Mouse (Mus musculus): ENCODE results near the gene Slc48a1. TPM values are rescaled to one million over a fixed set of nuclear protein-coding genes. Genes with fewer than 3 reads are reported as not detected.
A peak's percentile ranks its signal among the peaks of the same experiment; 100 is the strongest.

Slc48a1 gene
- polyA plus RNA-seq, 1 experiment from 2014 or later: 76.0 TPM

DNA sequence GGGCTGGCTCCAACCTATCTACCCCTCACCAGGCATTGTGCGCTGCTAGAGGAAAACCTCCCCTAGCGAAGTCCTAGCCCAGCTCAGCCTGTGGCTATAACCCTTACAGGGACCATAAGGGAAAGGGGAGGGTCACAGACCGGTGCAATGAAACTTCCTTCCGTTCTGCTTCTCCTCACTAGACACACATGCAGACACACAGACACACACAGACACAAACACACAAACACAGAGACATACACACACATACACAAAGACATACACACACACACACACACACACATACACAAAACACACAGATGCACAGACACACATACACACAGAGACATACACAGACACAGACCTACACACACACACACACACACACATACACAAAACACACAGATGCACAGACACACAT lies 35.7 kb upstream of the Slc48a1 start:
- Histone ChIP-seq H3K4me3 (ENCODE audit: low read length) (no peak overlapping the region), H3K9me3 (replicated peaks; ENCODE audit: control insufficient read depth, low read length) (0 out of 2 replicates have a peak, but pooled peaks cover under 1% of the 10 kb centered on the region), H3K9ac (ENCODE audit: low read length) (no peak overlapping the region; the same call in 1 of the 2 replicates), H3K4me2 (ENCODE audit: low read depth, low read length) (no peak overlapping the region), H3K4me1 (ENCODE audit: control insufficient read depth, insufficient read depth, low read length) (peaks cover 24% of the 10 kb centered on the region), H3K36me3 (ENCODE audit: control insufficient read depth, insufficient read depth) (no peaks in the 10 kb centered on the region), H3K27ac (ENCODE audit: low read length) (peak overlapping the region; percentile 37), H3K27me3 (ENCODE audit: control insufficient read depth, insufficient read depth, low read length) (no peaks in the 10 kb centered on the region)
- no peak for ATAC-seq (replicated peaks; ENCODE audit: extremely low read depth, insufficient read depth, low FRiP score)
- WGBS: 52% methylated on average over 4 of the region's 4 CpGs

DNA sequence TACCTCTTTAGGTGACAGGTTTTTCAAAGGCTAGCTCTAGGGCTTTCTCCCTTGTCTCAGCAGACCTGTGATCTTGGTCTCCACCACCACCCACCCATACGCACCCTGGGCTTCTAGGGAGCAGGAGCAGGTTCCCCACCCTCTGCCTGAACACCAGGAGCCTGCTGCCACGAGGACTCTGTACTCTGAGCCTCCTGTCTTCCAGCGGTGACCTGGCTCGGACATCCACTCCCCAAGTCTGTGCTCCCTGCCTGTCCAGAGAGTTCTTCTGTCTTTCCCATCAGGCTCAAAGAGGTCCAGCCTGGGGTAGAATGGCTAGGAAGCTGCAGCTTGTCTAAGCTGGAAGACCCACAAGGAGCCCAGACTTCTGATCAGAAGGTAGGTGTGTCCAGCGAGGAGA lies 35.1 kb upstream of the Slc48a1 start:
- Histone ChIP-seq H3K9me3 (replicated peaks; ENCODE audit: control insufficient read depth, low read length) (no peaks in the 10 kb centered on the region), H3K4me2 (ENCODE audit: low read depth, low read length) (no peak overlapping the region), H3K27me3 (ENCODE audit: control insufficient read depth, insufficient read depth, low read length) (no peaks in the 10 kb centered on the region), H3K27ac (ENCODE audit: low read length) (no peak overlapping the region), H3K4me3 (ENCODE audit: low read length) (no peak overlapping the region), H3K36me3 (ENCODE audit: control insufficient read depth, insufficient read depth) (no peaks in the 10 kb centered on the region), H3K4me1 (ENCODE audit: control insufficient read depth, insufficient read depth, low read length) (peaks cover 30% of the 10 kb centered on the region), H3K9ac (ENCODE audit: low read length) (no peak overlapping the region)
- WGBS: 86% methylated on average over 5 of the region's 5 CpGs
- ATAC-seq (replicated peaks; ENCODE audit: extremely low read depth, insufficient read depth, low FRiP score): no peak

DNA sequence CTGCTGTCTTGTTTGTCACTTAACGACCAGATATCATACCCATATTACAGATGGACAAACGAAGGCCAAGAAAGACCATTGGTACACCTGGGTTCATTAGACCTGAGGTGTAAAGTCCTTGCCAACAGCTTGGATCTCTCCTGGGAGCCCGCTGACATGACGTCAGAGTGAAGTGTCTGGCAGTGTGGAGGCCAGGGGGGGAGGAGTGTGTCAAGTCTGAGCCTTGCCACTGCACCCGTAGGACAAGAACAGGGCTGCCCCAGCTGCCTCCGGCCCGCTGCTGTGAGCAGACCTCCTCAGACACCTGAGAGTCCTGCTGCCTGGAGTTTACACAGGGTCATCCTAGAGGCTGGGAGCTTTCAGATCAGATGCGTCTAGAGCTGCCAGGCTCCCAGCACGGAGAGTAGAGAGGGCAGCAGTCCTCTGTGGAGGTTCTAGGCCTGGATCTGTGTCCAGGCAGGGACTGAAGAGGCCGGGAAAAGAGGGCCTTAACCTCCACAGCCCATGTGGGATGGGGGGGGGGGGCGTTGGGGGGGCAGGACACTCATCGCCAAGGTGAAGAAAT lies 34.3 kb upstream of the Slc48a1 start:
- no peak overlapping the region for H3K4me3 ChIP-seq (ENCODE audit: low read length)
- peaks cover 36% of the 10 kb centered on the region for H3K4me1 ChIP-seq (ENCODE audit: control insufficient read depth, insufficient read depth, low read length)
- no peaks in the 10 kb centered on the region for H3K9me3 ChIP-seq (replicated peaks; ENCODE audit: control insufficient read depth, low read length)
- H3K27me3 ChIP-seq (ENCODE audit: control insufficient read depth, insufficient read depth, low read length): no peaks in the 10 kb centered on the region
- H3K9ac ChIP-seq (ENCODE audit: low read length): no peak overlapping the region
- no peak for ATAC-seq (replicated peaks; ENCODE audit: extremely low read depth, insufficient read depth, low FRiP score)
- H3K36me3 ChIP-seq (ENCODE audit: control insufficient read depth, insufficient read depth): no peaks in the 10 kb centered on the region
- 56% methylated on average over 12 of the region's 12 CpGs for WGBS
- H3K27ac ChIP-seq (ENCODE audit: low read length): peak overlapping the region; percentile 17; the same call in 1 of the 2 replicates
- H3K4me2 ChIP-seq (ENCODE audit: low read depth, low read length): no peak overlapping the region

DNA sequence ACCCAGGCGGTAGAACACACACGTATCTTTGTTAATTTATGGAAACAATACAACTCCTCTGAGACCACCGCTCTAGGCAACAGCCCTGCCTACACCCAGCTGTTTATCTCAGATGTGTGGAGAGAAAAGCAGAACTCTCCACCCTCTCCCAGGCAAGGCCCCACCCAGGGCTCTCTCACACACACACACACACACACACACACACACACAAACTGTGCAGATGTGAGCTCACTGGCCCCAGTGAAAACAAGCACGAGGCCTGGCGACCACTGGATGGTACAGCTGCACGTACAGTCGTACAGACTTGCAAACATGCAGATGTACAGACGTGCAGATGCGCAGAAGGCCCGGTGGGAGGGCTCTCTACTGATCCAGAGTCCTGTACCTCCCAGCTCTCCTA lies 33.4 kb upstream of the Slc48a1 start:
- no peaks in the 10 kb centered on the region for H3K9me3 ChIP-seq (replicated peaks; ENCODE audit: control insufficient read depth, low read length)
- H3K4me2 ChIP-seq (ENCODE audit: low read depth, low read length): no peak overlapping the region
- H3K36me3 ChIP-seq (ENCODE audit: control insufficient read depth, insufficient read depth): no peaks in the 10 kb centered on the region
- H3K4me3 ChIP-seq (ENCODE audit: low read length): no peak overlapping the region
- peak overlapping the region; percentile 55 for H3K9ac ChIP-seq (ENCODE audit: low read length)
- H3K4me1 ChIP-seq (ENCODE audit: control insufficient read depth, insufficient read depth, low read length): peaks cover 39% of the 10 kb centered on the region
- no peaks in the 10 kb centered on the region for H3K27me3 ChIP-seq (ENCODE audit: control insufficient read depth, insufficient read depth, low read length)
- 0 out of 2 replicates have a peak, but pooled peaks have one; percentile 8 for ATAC-seq (replicated peaks; ENCODE audit: extremely low read depth, insufficient read depth, low FRiP score)
- WGBS: 66% methylated on average over 10 of the region's 10 CpGs
- peak overlapping the region; percentile 64 for H3K27ac ChIP-seq (ENCODE audit: low read length)

DNA sequence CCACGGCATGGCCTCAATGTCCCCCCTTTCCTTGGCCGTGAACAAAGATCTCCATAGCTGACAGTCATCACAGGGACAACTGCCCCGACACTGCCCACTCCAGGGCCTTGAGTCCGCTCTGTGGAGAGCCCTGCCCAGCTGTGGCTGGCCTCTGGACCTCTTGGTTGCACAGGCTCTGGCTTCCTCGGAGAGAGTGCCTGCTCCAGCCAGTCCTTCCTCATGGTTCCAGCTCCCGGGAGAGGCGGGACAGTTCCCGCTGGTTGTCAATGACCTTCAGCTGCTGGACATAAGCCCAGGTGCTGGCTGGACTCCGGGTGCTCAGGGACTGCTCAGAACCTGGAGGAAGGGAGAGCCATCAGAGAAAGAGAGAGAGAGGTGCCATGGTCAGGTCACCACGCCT lies 33.0 kb upstream of the Slc48a1 start:
- ATAC-seq (replicated peaks; ENCODE audit: extremely low read depth, insufficient read depth, low FRiP score): 0 out of 2 replicates have a peak, but pooled peaks have one; percentile 13
- Histone ChIP-seq H3K27me3 (ENCODE audit: control insufficient read depth, insufficient read depth, low read length) (no peaks in the 10 kb centered on the region), H3K4me2 (ENCODE audit: low read depth, low read length) (no peak overlapping the region), H3K4me3 (ENCODE audit: low read length) (no peak overlapping the region), H3K9ac (ENCODE audit: low read length) (peak overlapping the region; percentile 55), H3K9me3 (replicated peaks; ENCODE audit: control insufficient read depth, low read length) (no peaks in the 10 kb centered on the region), H3K36me3 (ENCODE audit: control insufficient read depth, insufficient read depth) (no peaks in the 10 kb centered on the region), H3K4me1 (ENCODE audit: control insufficient read depth, insufficient read depth, low read length) (peaks cover 43% of the 10 kb centered on the region), H3K27ac (ENCODE audit: low read length) (peak overlapping the region; percentile 64)
- 34% methylated on average over 10 of the region's 10 CpGs for WGBS

- Histone ChIP-seq H3K27me3 (ENCODE audit: control insufficient read depth, insufficient read depth, low read length) (no peaks in the 10 kb centered on the region), H3K27ac (ENCODE audit: low read length) (no peak overlapping the region), H3K9ac (ENCODE audit: low read length) (no peak overlapping the region), H3K4me1 (ENCODE audit: control insufficient read depth, insufficient read depth, low read length) (peaks cover 50% of the 10 kb centered on the region), H3K9me3 (replicated peaks; ENCODE audit: control insufficient read depth, low read length) (no peaks in the 10 kb centered on the region), H3K36me3 (ENCODE audit: control insufficient read depth, insufficient read depth) (no peaks in the 10 kb centered on the region), H3K4me2 (ENCODE audit: low read depth, low read length) (no peak overlapping the region), H3K4me3 (ENCODE audit: low read length) (no peak overlapping the region)
- ATAC-seq (replicated peaks; ENCODE audit: extremely low read depth, insufficient read depth, low FRiP score): no peak
- 85% methylated on average over 10 of the region's 10 CpGs for WGBS
These were observed 32.0 kb upstream of the Slc48a1 start for GRCm38 (mm10) chr15:97746278-97746677.

- 87% methylated on average over 24 of the region's 24 CpGs for WGBS
- Histone ChIP-seq H3K27ac (ENCODE audit: low read length) (no peak overlapping the region), H3K9ac (ENCODE audit: low read length) (no peak overlapping the region), H3K4me1 (ENCODE audit: control insufficient read depth, insufficient read depth, low read length) (peaks cover 48% of the 10 kb centered on the region), H3K36me3 (ENCODE audit: control insufficient read depth, insufficient read depth) (no peaks in the 10 kb centered on the region), H3K27me3 (ENCODE audit: control insufficient read depth, insufficient read depth, low read length) (no peaks in the 10 kb centered on the region), H3K9me3 (replicated peaks; ENCODE audit: control insufficient read depth, low read length) (no peaks in the 10 kb centered on the region), H3K4me3 (ENCODE audit: low read length) (no peak overlapping the region), H3K4me2 (ENCODE audit: low read depth, low read length) (no peak overlapping the region)
- ATAC-seq (replicated peaks; ENCODE audit: extremely low read depth, insufficient read depth, low FRiP score): no peak
These were observed 31.6 kb upstream of the Slc48a1 start for GRCm38 (mm10) chr15:97746748-97747147.

DNA sequence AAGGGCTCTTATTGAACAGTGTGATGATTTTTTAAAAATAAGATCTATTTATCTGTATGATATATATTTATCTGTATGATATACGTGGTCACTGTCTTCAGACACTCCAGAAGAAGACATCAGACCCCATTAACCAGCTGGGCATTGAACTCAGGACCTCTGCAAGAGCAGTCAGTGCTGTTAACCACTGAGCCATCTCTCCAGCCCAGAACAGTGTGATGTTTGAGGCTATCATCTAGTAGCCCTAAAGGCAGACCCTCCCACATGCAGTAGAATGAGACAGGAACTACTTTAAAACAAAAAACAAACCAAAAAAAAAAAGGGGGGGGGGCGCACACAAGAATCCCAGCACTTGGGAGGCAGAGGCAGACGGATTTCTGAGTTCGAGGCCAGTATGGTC lies 30.8 kb upstream of the Slc48a1 start:
- no peak overlapping the region for H3K9ac ChIP-seq (ENCODE audit: low read length)
- WGBS: 87% methylated on average over 4 of the region's 4 CpGs
- peaks cover 40% of the 10 kb centered on the region for H3K4me1 ChIP-seq (ENCODE audit: control insufficient read depth, insufficient read depth, low read length)
- H3K4me2 ChIP-seq (ENCODE audit: low read depth, low read length): no peak overlapping the region
- H3K4me3 ChIP-seq (ENCODE audit: low read length): no peak overlapping the region
- H3K27ac ChIP-seq (ENCODE audit: low read length): no peak overlapping the region; the same call in 1 of the 2 replicates
- H3K9me3 ChIP-seq (replicated peaks; ENCODE audit: control insufficient read depth, low read length): no peaks in the 10 kb centered on the region
- H3K36me3 ChIP-seq (ENCODE audit: control insufficient read depth, insufficient read depth): no peaks in the 10 kb centered on the region
- no peak for ATAC-seq (replicated peaks; ENCODE audit: extremely low read depth, insufficient read depth, low FRiP score)
- no peaks in the 10 kb centered on the region for H3K27me3 ChIP-seq (ENCODE audit: control insufficient read depth, insufficient read depth, low read length)

- Histone ChIP-seq H3K4me3 (ENCODE audit: low read length) (peak overlapping the region; percentile 26; the same call in 1 of the 2 replicates), H3K4me2 (ENCODE audit: low read depth, low read length) (peak overlapping the region; percentile 36), H3K9me3 (replicated peaks; ENCODE audit: control insufficient read depth, low read length) (no peaks in the 10 kb centered on the region), H3K4me1 (ENCODE audit: control insufficient read depth, insufficient read depth, low read length) (peaks cover 38% of the 10 kb centered on the region), H3K27me3 (ENCODE audit: control insufficient read depth, insufficient read depth, low read length) (no peaks in the 10 kb centered on the region), H3K36me3 (ENCODE audit: control insufficient read depth, insufficient read depth) (no peaks in the 10 kb centered on the region), H3K27ac (ENCODE audit: low read length) (peak overlapping the region; percentile 76), H3K9ac (ENCODE audit: low read length) (peak overlapping the region; percentile 48)
- peak; percentile 65 for ATAC-seq (replicated peaks; ENCODE audit: extremely low read depth, insufficient read depth, low FRiP score)
- WGBS: 28% methylated on average over 10 of the region's 10 CpGs
These were observed 30.0 kb upstream of the Slc48a1 start for GRCm38 (mm10) chr15:97748309-97748708.
